Mouse (Mus musculus) layer of hippocampus, postnatal 25 days (tissue): ENCODE measurements around the gene Taar7e. TPM values are rescaled to one million over a fixed set of nuclear protein-coding genes. Genes with fewer than 3 reads are reported as not detected.

Source experiments
- total RNA-seq, 2 experiments: library from RNA; stranded (reverse); gene quantifications; 2 replicates each; pipeline ENCODE4 v1.2.3; 2021

Taar7e gene
- total RNA-seq, 2 experiments from 2014 or later = not detected

Other genes starting within 250 kb of the Taar7e start
- gene Slc18b1, start 240.6 kb upstream of the Taar7e start, total RNA-seq = 10 to 100 TPM; 21.2 to 30.0 TPM
- gene Vnn3, start 186.2 kb upstream of the Taar7e start, total RNA-seq = under 1 TPM in 1 of 2 experiments, not detected in 1; 0.26 TPM
- gene Vnn1, start 142.9 kb upstream of the Taar7e start, total RNA-seq = under 1 TPM; 0.14 to 0.39 TPM
- not detected for gene Taar1, start 117.3 kb upstream of the Taar7e start, total RNA-seq
- not detected for gene Taar2, start 99.0 kb upstream of the Taar7e start, total RNA-seq
- gene Taar3, start 88.1 kb upstream of the Taar7e start, total RNA-seq = not detected
- gene Taar4, start 77.1 kb upstream of the Taar7e start, total RNA-seq = not detected
- gene Taar5, start 66.9 kb upstream of the Taar7e start, total RNA-seq = not detected
- not detected for gene Taar6, start 52.0 kb upstream of the Taar7e start, total RNA-seq
- not detected for gene Taar7a, start 44.1 kb upstream of the Taar7e start, total RNA-seq
- not detected for gene Taar7b, start 37.7 kb upstream of the Taar7e start, total RNA-seq
- not detected for gene Taar7d, start 10.4 kb upstream of the Taar7e start, total RNA-seq
- gene Taar7f, start 11.9 kb downstream of the Taar7e start, total RNA-seq = not detected
- gene Taar8a, start 38.9 kb downstream of the Taar7e start, total RNA-seq = not detected
- not detected for gene Taar8b, start 54.7 kb downstream of the Taar7e start, total RNA-seq
- not detected for gene Taar8c, start 64.3 kb downstream of the Taar7e start, total RNA-seq
- gene Taar9, start 71.9 kb downstream of the Taar7e start, total RNA-seq = not detected
- 100 to 1,000 TPM; 130 to 131 TPM for gene Stx7, start 111.7 kb downstream of the Taar7e start, total RNA-seq
- 1 to 10 TPM; 7.5 to 8.5 TPM for gene Moxd1, start 185.9 kb downstream of the Taar7e start, total RNA-seq